Mouse (Mus musculus) limb, embryonic 13.5 days (tissue): Measurements from ENCODE around the gene Klhl40. TPM values are rescaled to one million over a fixed set of nuclear protein-coding genes. Genes with fewer than 3 reads are reported as not detected.

Experiments used
- ATAC-seq: fragments of 200-750 bp; cut with Nextera tagmentation; 2 replicates; pipeline ENCODE4 v1.8.0; 2017; ENCODE audit warnings: low read depth, moderate number of reproducible peaks, moderate TSS enrichment; ENCODE audit not compliant: low FRiP score
- H3K27ac ChIP-seq: fragments of 300-500 bp; sonication (generic); 2 replicates; pipeline ENCODE4 v1.5.1; 2015; ENCODE audit warnings: inconsistent platforms, mild to moderate bottlenecking, moderate library complexity
- H3K27me3 ChIP-seq: fragments of 300-500 bp; sonication (generic); 2 replicates; pipeline ENCODE4 v1.6.1; 2015; ENCODE audit warnings: mild to moderate bottlenecking, inconsistent platforms
- H3K36me3 ChIP-seq: fragments of 300-500 bp; sonication (generic); 2 replicates; pipeline ENCODE4 v1.6.1; 2015; ENCODE audit warnings: inconsistent platforms, mild to moderate bottlenecking, moderate library complexity
- H3K4me1 ChIP-seq: fragments of 300-500 bp; sonication (generic); 2 replicates; pipeline ENCODE4 v1.6.1; 2015; ENCODE audit warnings: inconsistent platforms
- H3K4me2 ChIP-seq: fragments of 300-500 bp; sonication (generic); replicated peaks from 2 replicates; pipeline ENCODE4 v1.6.1; 2015; ENCODE audit warnings: inconsistent platforms, mild to moderate bottlenecking, moderate library complexity
- H3K4me3 ChIP-seq: fragments of 300-500 bp; sonication (generic); 2 replicates; pipeline ENCODE4 v1.5.1; 2015; ENCODE audit warnings: moderate library complexity, mild to moderate bottlenecking, inconsistent platforms
- H3K9ac ChIP-seq: fragments of 300-500 bp; sonication (generic); 2 replicates; pipeline ENCODE4 v1.6.1; 2015; ENCODE audit warnings: mild to moderate bottlenecking, inconsistent platforms
- H3K9me3 ChIP-seq: fragments of 300-500 bp; sonication (generic); 2 replicates; pipeline ENCODE4 v1.6.1; 2016; ENCODE audit warnings: inconsistent platforms
- WGBS: fragments of 180-500 bp; shearing (Covaris S2); methylation state at CpG from one replicate; pipeline ENCODE4 v1.1.7; 2015; 5-methylcytosine and 5-hydroxymethylcytosine counted together
- polyA plus RNA-seq: library from polyadenylated mRNA; unstranded; fragments of >200 nt; fragmentation: Nextera tagmentation; extraction: Ambion mirVana; gene quantifications from 2 replicates; pipeline ENCODE4 v1.2.1, GENCODE M21; 2015

Klhl40 gene
- polyA plus RNA-seq, 1 experiment from 2014 or later: 12.5 TPM

- H3K9me3 ChIP-seq: no peaks in the 10 kb centered on the region
- H3K27me3 ChIP-seq: no peaks in the 10 kb centered on the region
- ATAC-seq: no peak
- no peak overlapping the region for H3K27ac ChIP-seq
- no peak overlapping the region for H3K4me3 ChIP-seq
- WGBS: 40% methylated on average over 15 of the region's 15 CpGs
- H3K9ac ChIP-seq: no peak overlapping the region
- H3K4me2 ChIP-seq: no peak overlapping the region
- H3K36me3 ChIP-seq: no peaks in the 10 kb centered on the region
- H3K4me1 ChIP-seq: peaks cover 19% of the 10 kb centered on the region
Measured at GRCm38 (mm10) chr9:121810081-121810821, 32.8 kb downstream of the Klhl40 start.

GRCm38 (mm10) chr9:121815183-121815582 is 37.8 kb downstream of the Klhl40 start:
- no peak overlapping the region for H3K4me2 ChIP-seq
- 74% methylated on average over 6 of the region's 6 CpGs for WGBS
- H3K9ac ChIP-seq: no peak overlapping the region
- H3K4me1 ChIP-seq: peaks cover 15% of the 10 kb centered on the region
- no peaks in the 10 kb centered on the region for H3K36me3 ChIP-seq
- no peak overlapping the region for H3K27ac ChIP-seq
- H3K4me3 ChIP-seq: no peak overlapping the region
- no peaks in the 10 kb centered on the region for H3K9me3 ChIP-seq
- no peak for ATAC-seq
- H3K27me3 ChIP-seq: no peaks in the 10 kb centered on the region

DNA sequence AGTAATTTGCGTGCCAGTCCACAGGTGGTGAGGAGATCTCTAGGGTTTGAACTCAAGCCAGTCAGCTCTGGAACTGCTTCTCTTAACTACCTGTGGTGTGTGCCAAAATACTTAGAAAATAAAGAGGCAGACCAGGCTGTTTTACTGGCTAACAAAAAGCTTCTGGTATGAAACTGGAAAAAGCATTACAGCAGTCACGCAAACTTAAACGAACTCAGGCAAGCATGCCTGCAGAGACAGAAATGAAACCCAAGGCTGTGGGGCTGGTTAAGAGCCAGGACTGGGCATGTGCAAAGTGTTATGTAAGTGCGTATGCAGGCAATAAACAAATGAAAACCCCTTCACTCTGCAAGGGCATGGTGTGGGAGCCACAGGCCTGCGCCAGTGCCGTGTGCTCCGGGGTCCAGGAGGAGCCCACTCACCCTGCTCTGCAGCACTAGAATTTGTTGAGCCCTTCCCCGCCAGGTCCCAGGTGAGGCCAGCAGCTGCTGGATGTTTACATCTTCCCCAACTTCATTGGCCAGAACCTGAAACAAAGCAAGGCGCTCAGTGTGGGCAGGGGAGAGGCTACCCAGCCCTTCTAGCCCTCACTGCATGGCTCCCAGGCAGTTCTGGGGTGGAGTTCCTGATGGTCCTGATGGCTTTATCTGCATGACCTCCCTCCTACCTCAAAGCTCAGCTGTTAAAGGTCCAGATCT is 41.8 kb downstream of the Klhl40 start:
- peak; percentile 89 for ATAC-seq
- Histone ChIP-seq H3K4me3 (no peak overlapping the region), H3K27ac (peak overlapping the region; percentile 94), H3K27me3 (no peaks in the 10 kb centered on the region), H3K36me3 (no peaks in the 10 kb centered on the region), H3K4me2 (peak overlapping the region; percentile 41), H3K9me3 (no peaks in the 10 kb centered on the region), H3K4me1 (peaks cover 25% of the 10 kb centered on the region), H3K9ac (peak overlapping the region; percentile 43; the same call in 1 of the 2 replicates)
- 37% methylated on average over 9 of the region's 9 CpGs for WGBS

DNA sequence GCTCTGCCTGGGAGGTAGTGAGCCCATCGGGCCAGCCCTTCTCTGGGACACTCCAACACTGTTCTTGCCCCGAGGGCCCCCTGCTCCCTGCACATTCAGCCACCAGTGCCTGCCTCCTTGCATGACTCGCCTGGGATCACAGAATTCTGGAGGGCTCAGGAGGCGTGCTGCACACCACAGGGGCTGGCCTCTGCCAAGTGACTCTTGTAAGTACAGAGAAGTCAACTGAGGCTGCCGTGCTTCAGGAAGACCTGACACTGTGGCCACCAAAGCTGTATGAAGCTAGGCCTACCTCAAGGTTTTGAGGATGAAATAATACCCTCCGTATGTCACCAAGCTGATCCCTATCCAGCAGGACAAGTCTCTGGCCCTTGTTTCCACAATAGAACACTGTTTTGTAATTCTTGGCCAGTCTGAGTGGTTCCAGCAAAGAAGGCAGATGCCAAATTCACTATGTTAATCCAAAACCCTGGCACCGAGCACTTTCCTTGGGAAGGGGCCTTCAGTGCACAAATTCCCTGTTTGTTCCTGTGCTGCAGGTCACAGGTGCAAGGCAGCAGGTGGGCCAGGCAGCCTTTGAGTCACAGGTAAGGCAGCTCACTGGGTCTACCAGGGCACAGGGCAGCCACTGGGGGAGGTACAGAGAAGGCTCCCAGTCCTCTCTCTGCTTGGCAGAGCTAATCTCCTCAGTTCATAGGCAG is 42.5 kb downstream of the Klhl40 start:
- Histone ChIP-seq H3K4me1 (peaks cover 25% of the 10 kb centered on the region), H3K4me3 (no peak overlapping the region), H3K36me3 (no peaks in the 10 kb centered on the region), H3K27me3 (no peaks in the 10 kb centered on the region), H3K27ac (peak overlapping the region; percentile 94), H3K9me3 (no peaks in the 10 kb centered on the region), H3K4me2 (peak overlapping the region; percentile 41), H3K9ac (peak overlapping the region; percentile 43; the same call in 1 of the 2 replicates)
- no peak for ATAC-seq
- WGBS: 49% methylated on average over 7 of the region's 7 CpGs

GRCm38 (mm10) chr9:121820765-121821164 is 43.4 kb downstream of the Klhl40 start:
- H3K4me2 ChIP-seq: no peak overlapping the region
- WGBS: 77% methylated on average over 5 of the region's 5 CpGs
- H3K9me3 ChIP-seq: no peaks in the 10 kb centered on the region
- H3K36me3 ChIP-seq: no peaks in the 10 kb centered on the region
- H3K9ac ChIP-seq: no peak overlapping the region
- H3K4me1 ChIP-seq: peaks cover 25% of the 10 kb centered on the region
- no peak for ATAC-seq
- H3K27me3 ChIP-seq: no peaks in the 10 kb centered on the region
- H3K4me3 ChIP-seq: no peak overlapping the region
- H3K27ac ChIP-seq: 0 out of 2 replicates have a peak overlapping the region, but pooled peaks have one; percentile 94

DNA sequence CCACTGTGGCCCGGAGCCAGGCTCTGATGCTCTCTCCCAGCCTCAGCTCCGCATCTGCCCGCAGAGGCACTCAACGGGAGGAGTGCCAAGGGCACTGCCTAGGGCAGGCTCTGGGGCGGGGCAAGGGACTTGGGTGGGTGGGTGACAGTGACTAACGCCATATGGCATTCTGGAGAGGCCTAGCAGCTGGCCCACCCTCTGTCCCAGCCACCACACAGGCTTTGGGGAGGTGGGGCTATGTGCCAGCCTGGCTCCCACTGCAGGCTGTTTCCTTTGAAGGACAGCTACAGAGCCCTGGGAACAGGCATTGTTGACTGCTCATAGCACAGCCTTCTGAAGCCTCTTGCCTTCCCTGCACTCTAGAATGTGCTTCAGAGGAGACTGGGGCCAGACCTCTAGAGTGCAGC is 45.2 kb downstream of the Klhl40 start:
- peaks cover 25% of the 10 kb centered on the region for H3K4me1 ChIP-seq
- no peak overlapping the region for H3K4me3 ChIP-seq
- ATAC-seq: no peak
- H3K36me3 ChIP-seq: no peaks in the 10 kb centered on the region
- no peaks in the 10 kb centered on the region for H3K27me3 ChIP-seq
- H3K9ac ChIP-seq: no peak overlapping the region
- H3K9me3 ChIP-seq: no peaks in the 10 kb centered on the region
- no peak overlapping the region for H3K4me2 ChIP-seq
- WGBS: 62% methylated on average over 6 of the region's 6 CpGs
- H3K27ac ChIP-seq: no peak overlapping the region

DNA sequence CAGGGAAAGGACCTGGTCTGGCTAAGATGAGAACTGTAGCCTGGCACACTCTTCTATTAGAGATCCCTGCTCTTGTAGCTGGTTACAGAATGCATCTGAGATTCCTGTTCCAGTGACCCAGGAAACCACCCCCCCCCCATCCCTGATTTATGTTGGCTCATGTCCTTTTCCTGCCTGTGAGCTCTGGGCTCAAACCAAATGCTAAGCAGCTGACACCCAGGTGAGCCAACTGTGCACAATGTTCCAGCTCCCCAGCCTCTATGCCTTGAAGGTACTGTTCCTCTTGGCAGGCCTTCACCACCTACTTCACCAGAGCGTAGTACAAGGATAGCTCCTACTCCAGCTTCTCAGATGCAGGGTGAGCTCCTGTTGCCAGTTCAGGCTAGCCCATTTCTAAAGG is 45.6 kb downstream of the Klhl40 start:
- peaks cover 25% of the 10 kb centered on the region for H3K4me1 ChIP-seq
- 95% methylated on average over 1 of the region's 1 CpGs for WGBS
- no peak overlapping the region for H3K4me3 ChIP-seq
- H3K27ac ChIP-seq: no peak overlapping the region
- H3K27me3 ChIP-seq: no peaks in the 10 kb centered on the region
- no peaks in the 10 kb centered on the region for H3K36me3 ChIP-seq
- H3K9me3 ChIP-seq: no peaks in the 10 kb centered on the region
- ATAC-seq: no peak
- H3K4me2 ChIP-seq: no peak overlapping the region
- no peak overlapping the region for H3K9ac ChIP-seq

DNA sequence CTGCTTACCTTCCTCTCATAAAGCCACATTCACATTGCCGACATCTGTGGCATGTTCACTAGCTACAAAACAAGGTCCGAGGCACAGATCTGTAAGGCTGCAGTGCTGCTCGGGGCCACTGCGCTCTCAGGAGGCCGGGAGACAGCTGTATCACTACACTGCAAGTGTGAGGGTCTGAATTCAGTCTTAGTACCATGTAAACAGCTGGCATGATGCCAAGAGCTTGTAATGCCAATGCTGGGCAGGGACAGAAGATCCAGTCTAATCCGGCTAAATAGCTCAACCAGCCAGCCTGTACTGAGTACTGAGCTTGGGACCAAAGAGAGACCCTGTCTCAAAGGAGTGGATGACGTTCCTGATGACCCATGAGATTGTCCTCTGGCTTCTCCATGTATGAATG is 46.6 kb downstream of the Klhl40 start:
- Histone ChIP-seq H3K4me3 (no peak overlapping the region), H3K9ac (no peak overlapping the region), H3K27me3 (no peaks in the 10 kb centered on the region), H3K4me1 (peaks cover 26% of the 10 kb centered on the region), H3K4me2 (no peak overlapping the region), H3K27ac (no peak overlapping the region), H3K36me3 (no peaks in the 10 kb centered on the region), H3K9me3 (no peaks in the 10 kb centered on the region)
- no peak for ATAC-seq
- 74% methylated on average over 7 of the region's 7 CpGs for WGBS

DNA sequence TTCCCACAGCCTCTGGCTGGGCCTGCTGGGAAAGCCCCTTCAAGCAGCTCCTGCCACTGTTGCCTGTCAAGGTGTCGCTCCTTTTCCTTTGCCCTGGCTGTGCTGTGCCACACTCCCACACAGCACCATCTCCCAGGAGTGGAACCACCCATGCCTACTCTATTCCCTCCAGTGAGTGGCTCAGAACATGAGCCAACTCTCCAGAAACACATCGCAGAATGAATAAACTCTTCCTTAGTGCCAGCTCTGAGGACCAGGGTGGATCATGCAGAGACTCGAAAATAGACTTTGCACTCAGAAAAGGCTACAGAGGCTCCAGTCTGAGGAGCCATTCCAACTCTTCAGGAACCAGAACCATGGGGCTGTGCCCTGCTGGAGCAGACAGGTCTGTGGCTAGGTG is 48.9 kb downstream of the Klhl40 start:
- WGBS: 86% methylated on average over 3 of the region's 3 CpGs
- Histone ChIP-seq H3K36me3 (no peaks in the 10 kb centered on the region), H3K27ac (no peak overlapping the region), H3K9me3 (no peaks in the 10 kb centered on the region), H3K27me3 (no peaks in the 10 kb centered on the region), H3K4me3 (no peak overlapping the region), H3K4me1 (0 out of 2 replicates have a peak, but pooled peaks cover 8% of the 10 kb centered on the region), H3K4me2 (no peak overlapping the region), H3K9ac (no peak overlapping the region)
- no peak for ATAC-seq

GRCm38 (mm10) chr9:121828314-121828713 is 50.9 kb downstream of the Klhl40 start:
- Histone ChIP-seq H3K4me1 (0 out of 2 replicates have a peak, but pooled peaks cover 4% of the 10 kb centered on the region), H3K36me3 (no peaks in the 10 kb centered on the region), H3K27ac (no peak overlapping the region), H3K4me2 (no peak overlapping the region), H3K4me3 (no peak overlapping the region), H3K27me3 (no peaks in the 10 kb centered on the region), H3K9ac (no peak overlapping the region), H3K9me3 (no peaks in the 10 kb centered on the region)
- ATAC-seq: no peak
- WGBS: 75% methylated on average over 6 of the region's 6 CpGs

DNA sequence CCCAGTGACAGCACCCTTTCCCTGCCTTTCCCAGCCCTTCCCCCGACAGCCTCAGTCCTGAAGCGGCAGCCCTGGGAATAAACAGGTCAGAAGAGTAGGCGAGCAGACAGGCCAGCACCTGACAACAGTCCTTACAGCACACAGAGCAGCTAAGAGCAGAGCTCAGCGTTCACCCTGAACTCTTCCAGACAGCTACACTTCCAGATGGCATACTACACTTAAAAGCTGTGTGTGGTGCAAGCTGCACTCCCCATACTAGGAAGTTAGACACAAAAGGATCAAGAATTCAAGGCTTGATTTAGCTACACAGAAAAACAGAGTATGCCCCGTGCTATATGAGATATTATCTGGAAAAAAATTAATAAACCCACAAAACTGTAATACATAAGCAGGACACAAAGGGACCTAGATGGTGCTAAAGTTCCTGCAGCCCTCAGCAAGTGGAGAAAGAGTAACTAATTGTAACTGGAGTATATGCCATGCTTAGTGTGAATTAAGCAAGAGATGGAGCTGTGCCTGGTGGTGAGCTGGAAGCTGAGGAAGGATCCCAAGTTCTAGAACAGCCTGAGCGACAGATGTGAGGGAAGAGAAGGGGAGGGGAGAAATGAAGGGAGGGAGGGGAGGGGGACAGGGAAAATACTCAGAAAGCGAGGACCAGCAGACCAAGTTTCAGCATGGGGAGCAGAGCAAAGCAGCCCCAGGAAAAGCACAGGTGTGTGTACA is 52.0 kb downstream of the Klhl40 start:
- H3K9me3 ChIP-seq: no peaks in the 10 kb centered on the region
- no peak for ATAC-seq
- 0 out of 2 replicates have a peak, but pooled peaks cover 4% of the 10 kb centered on the region for H3K4me1 ChIP-seq
- H3K36me3 ChIP-seq: no peaks in the 10 kb centered on the region
- H3K27ac ChIP-seq: peak overlapping the region; percentile 39; the same call in 1 of the 2 replicates
- H3K4me3 ChIP-seq: no peak overlapping the region
- no peak overlapping the region for H3K9ac ChIP-seq
- 54% methylated on average over 7 of the region's 7 CpGs for WGBS
- no peaks in the 10 kb centered on the region for H3K27me3 ChIP-seq
- no peak overlapping the region for H3K4me2 ChIP-seq
